In the genomic region with DNA sequence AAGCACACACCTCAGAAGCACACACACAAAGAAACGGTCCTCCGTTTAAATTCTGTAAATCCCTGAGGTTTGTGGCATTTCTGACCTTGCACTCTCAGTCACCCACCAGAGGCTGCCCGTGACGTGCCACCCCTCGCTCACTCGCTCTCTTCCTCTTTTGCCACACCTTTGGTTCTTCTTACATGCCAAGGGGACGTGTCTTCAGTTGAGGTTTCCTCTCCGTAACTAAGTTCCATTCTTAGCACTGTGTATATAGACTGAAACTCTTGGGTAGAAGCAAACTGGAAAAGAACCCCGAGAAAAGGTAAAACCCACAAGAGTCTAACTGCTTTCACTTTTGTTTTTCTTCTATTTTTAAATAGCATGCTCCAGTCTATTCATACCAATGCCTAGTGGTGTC, we compare ENCODE assay signal across 14 mouse cellular contexts. TPM values are rescaled to one million over a fixed set of nuclear protein-coding genes. Genes with fewer than 3 reads are reported as not detected.
A peak's percentile ranks its signal among the peaks of the same experiment; 100 is the strongest.
DNase-seq lines count a peak whose midpoint lies in the region; ATAC-seq and TF ChIP-seq lines count a peak whose summit lies in the region.
"Had no signal": no experiment of that assay in that cellular context is flagged by ENCODE, and none has a peak within 500 bp of the region (broad histone marks: within the 10 kb centered on the region; RNA-seq: fewer than 3 reads in every experiment).

No protein-coding gene starts in this region.

- no peak for TF ChIP-seq CTCF in bone marrow, adult 2 months (IDR thresholded peaks at IDR 0.05; ENCODE audit: control insufficient read depth, insufficient read depth, low read length)
- no peak for TF ChIP-seq CTCF in thymus, adult 2 months (IDR thresholded peaks at IDR 0.05; ENCODE audit: borderline replicate concordance, control insufficient read depth, extremely low read depth, insufficient read depth, low read length, poor library complexity)

- H3K27me3 ChIP-seq in thymus, adult 2 months (ENCODE audit: control insufficient read depth, insufficient read depth, low read length), result no peaks in the 10 kb centered on the region
- H3K27me3 ChIP-seq in intestine, embryonic 16.5 days (replicated peaks; ENCODE audit: control insufficient read depth, insufficient read depth, low read length), result no peaks in the 10 kb centered on the region
- H3K27me3 ChIP-seq: midbrain, embryonic 13.5 days had no signal

- peaks cover 2% of the 10 kb centered on the region for H3K4me1 ChIP-seq in bone marrow, adult 2 months (ENCODE audit: control insufficient read depth, insufficient read depth, low read length)
- H3K4me1 ChIP-seq in thymus, adult 2 months (replicated peaks; ENCODE audit: control insufficient read depth, insufficient read depth, low read length), result peaks cover 3% of the 10 kb centered on the region
- H3K4me1 ChIP-seq in intestine, embryonic 16.5 days (ENCODE audit: control insufficient read depth, insufficient read depth, low read length), result no peaks in the 10 kb centered on the region
- H3K4me1 ChIP-seq: heart, embryonic 10.5 days; midbrain, embryonic 13.5 days had no signal

- peak; percentile 69 for DNase-seq in CD4-positive helper T cell, adult 2 months (ENCODE audit: low read depth, low spot score)
- DNase-seq in thymus, adult 2 months, result peak; percentile 38
- no peak for DNase-seq in embryo, embryonic 10.5 days (ENCODE audit: low spot score)
- DNase-seq: cerebellum, postnatal 25 days; heart, postnatal 4 days; layer of hippocampus, adult 9-11 months; right cerebral cortex, postnatal 25 days had no signal

- 2% methylated on average over 9 of the region's 9 CpGs for WGBS in bone marrow, adult 2 months
- WGBS in thymus, adult 2 months, result 3% methylated on average over 9 of the region's 9 CpGs
- 90% methylated on average over 9 of the region's 9 CpGs for WGBS in intestine, embryonic 16.5 days

- no peak for TF ChIP-seq POLR2A in bone marrow, adult 2 months (IDR thresholded peaks at IDR 0.05; ENCODE audit: borderline replicate concordance, control insufficient read depth, low read depth, low read length)
- TF ChIP-seq POLR2A in thymus, adult 2 months (IDR thresholded peaks at IDR 0.05; ENCODE audit: control insufficient read depth, extremely low read depth, insufficient read depth, low read length, poor library complexity), result no peak

- H3K4me2 ChIP-seq in intestine, embryonic 16.5 days (ENCODE audit: low read depth, low read length), result no peak overlapping the region
- H3K4me2 ChIP-seq: midbrain, embryonic 13.5 days had no signal

- peak overlapping the region; percentile 8 for H3K4me3 ChIP-seq in bone marrow, adult 2 months (replicated peaks; ENCODE audit: control insufficient read depth, low read depth, low read length)
- no peak overlapping the region for H3K4me3 ChIP-seq in thymus, adult 2 months (ENCODE audit: control insufficient read depth, insufficient read depth, low read length)
- H3K4me3 ChIP-seq in intestine, embryonic 16.5 days (ENCODE audit: low read length), result no peak overlapping the region
- H3K4me3 ChIP-seq: heart, embryonic 10.5 days; midbrain, embryonic 13.5 days had no signal

- no peaks in the 10 kb centered on the region for H3K9me3 ChIP-seq in intestine, embryonic 16.5 days (ENCODE audit: control insufficient read depth, low read length)
- H3K9me3 ChIP-seq: G1E; heart, embryonic 10.5 days; midbrain, embryonic 13.5 days had no signal

- no peak overlapping the region for H3K27ac ChIP-seq in bone marrow, adult 2 months (ENCODE audit: control insufficient read depth, insufficient read depth, low read depth, low read length, poor library complexity)
- H3K27ac ChIP-seq in thymus, adult 2 months (ENCODE audit: control insufficient read depth, insufficient read depth, low read length), result no peak overlapping the region
- H3K27ac ChIP-seq in intestine, embryonic 16.5 days (ENCODE audit: low read length), result no peak overlapping the region
- H3K27ac ChIP-seq: heart, embryonic 10.5 days; midbrain, embryonic 13.5 days had no signal

- peak; percentile 84 for ATAC-seq in megakaryocyte-erythroid progenitor cell, adult 5-6 weeks (replicated peaks; ENCODE audit: low FRiP score, low TSS enrichment, poor library complexity, severe bottlenecking)
- ATAC-seq in intestine, embryonic 16.5 days, result no peak
- no peak for ATAC-seq in frontal cortex, adult (ENCODE audit: low TSS enrichment)
- ATAC-seq: midbrain, embryonic 13.5 days had no signal

- H3K36me3 ChIP-seq in thymus, adult 2 months (ENCODE audit: control insufficient read depth, insufficient read depth, low read length), result no peaks in the 10 kb centered on the region
- no peaks in the 10 kb centered on the region for H3K36me3 ChIP-seq in intestine, embryonic 16.5 days (ENCODE audit: control insufficient read depth, insufficient read depth, low read length)
- H3K36me3 ChIP-seq: heart, embryonic 10.5 days; midbrain, embryonic 13.5 days had no signal

- no peak overlapping the region for H3K9ac ChIP-seq in intestine, embryonic 16.5 days (ENCODE audit: low read depth, low read length)
- H3K9ac ChIP-seq: midbrain, embryonic 13.5 days had no signal

RNA-seq across cellular contexts. Expression of a gene that starts 23.2 kb away (rescaled TPM):
- polyA plus RNA-seq in bone marrow, adult 2 months (2011; ENCODE audit: insufficient read depth, insufficient read length, low replicate concordance, missing spikeins), result 7.7 and 24.8 TPM in 2 replicates
- 36.5 and 52.3 TPM in 2 replicates for total RNA-seq in megakaryocyte-erythroid progenitor cell, adult 5-6 weeks (2014; fragmentation: Nextera tagmentation)
- total RNA-seq in megakaryocyte-erythroid progenitor cell, adult 5-6 weeks (2017), result 19.7 and 91.6 TPM in 2 replicates
- polyA plus RNA-seq in thymus, adult 2 months (2012; rRNA removed), result 7.2 and 7.9 TPM in 2 replicates
- polyA plus RNA-seq in intestine, embryonic 16.5 days (2015; fragmentation: Nextera tagmentation; extraction: Ambion mirVana), result 17.3 and 18.3 TPM in 2 replicates
